Mouse (Mus musculus): ENCODE measurements around the gene Ncl. TPM values are rescaled to one million over a fixed set of nuclear protein-coding genes. Genes with fewer than 3 reads are reported as not detected.
A peak's percentile ranks its signal among the peaks of the same experiment; 100 is the strongest.
"Not testable (repeated sequence)": the region's sequence is repeated elsewhere in the genome, so short reads cannot be mapped to it uniquely, and the experiment has no call there.

Gene Ncl
- total and polyA plus RNA-seq, 2 experiments from 2014 or later, result 29.8 to 209 TPM

GRCm38 (mm10) chr1:86343087-86343645 is 16.0 kb downstream of the Ncl start:
- TF ChIP-seq CTCF (IDR thresholded peaks at IDR 0.05), result no peak
- H3K9me3 ChIP-seq (ENCODE audit: low read length), result no peaks in the 10 kb centered on the region
- no peak overlapping the region for H3K4me2 ChIP-seq (ENCODE audit: low read depth, low read length, poor library complexity, severe bottlenecking)
- peaks cover 3% of the 10 kb centered on the region; the same call in 1 of the 2 replicates for H3K36me3 ChIP-seq (ENCODE audit: insufficient read depth, low read length)
- H3K4me1 ChIP-seq (ENCODE audit: insufficient read depth, low read length), result no peaks in the 10 kb centered on the region
- no peak overlapping the region for H3K9ac ChIP-seq (replicated peaks; ENCODE audit: low read length, poor library complexity, severe bottlenecking)
- no peak overlapping the region for H3K27ac ChIP-seq (ENCODE audit: low read depth, low read length)
- 94% methylated on average over 1 of the region's 1 CpGs for WGBS
- no peak overlapping the region for H3K4me3 ChIP-seq (ENCODE audit: low read depth, low read length)
- H3K27me3 ChIP-seq (ENCODE audit: insufficient read depth, low read length), result no peaks in the 10 kb centered on the region
- ATAC-seq (ENCODE audit: low FRiP score) (no peak), DNase-seq (ENCODE audit: low spot score) (no peak)

GRCm38 (mm10) chr1:86342371-86342770 is 16.8 kb downstream of the Ncl start:
- Histone ChIP-seq H3K4me3 (ENCODE audit: low read depth, low read length) (no peak overlapping the region), H3K27me3 (ENCODE audit: insufficient read depth, low read length) (no peaks in the 10 kb centered on the region), H3K4me1 (ENCODE audit: insufficient read depth, low read length) (no peaks in the 10 kb centered on the region), H3K27ac (ENCODE audit: low read depth, low read length) (no peak overlapping the region), H3K4me2 (ENCODE audit: low read depth, low read length, poor library complexity, severe bottlenecking) (no peak overlapping the region), H3K9ac (replicated peaks; ENCODE audit: low read length, poor library complexity, severe bottlenecking) (no peak overlapping the region), H3K9me3 (ENCODE audit: low read length) (no peaks in the 10 kb centered on the region), H3K36me3 (ENCODE audit: insufficient read depth, low read length) (no peaks in the 10 kb centered on the region; the same call in 1 of the 2 replicates)
- DNase-seq (ENCODE audit: low spot score) (no peak), ATAC-seq (ENCODE audit: low FRiP score) (no peak)
- no peak for TF ChIP-seq CTCF (IDR thresholded peaks at IDR 0.05)
- 88% methylated on average over 2 of the region's 2 CpGs for WGBS

- H3K36me3 ChIP-seq (ENCODE audit: insufficient read depth, low read length); H3K27me3 ChIP-seq (ENCODE audit: insufficient read depth, low read length); H3K4me3 ChIP-seq (ENCODE audit: low read depth, low read length); H3K9ac ChIP-seq (replicated peaks; ENCODE audit: low read length, poor library complexity, severe bottlenecking); DNase-seq (ENCODE audit: low spot score); H3K27ac ChIP-seq (ENCODE audit: low read depth, low read length); H3K4me1 ChIP-seq (ENCODE audit: insufficient read depth, low read length); H3K4me2 ChIP-seq (ENCODE audit: low read depth, low read length, poor library complexity, severe bottlenecking); ATAC-seq (ENCODE audit: low FRiP score); H3K9me3 ChIP-seq (ENCODE audit: low read length): not testable (repeated sequence)
- 96% methylated on average over 2 of the region's 2 CpGs for WGBS
Observed at GRCm38 (mm10) chr1:86341096-86341495, 18.1 kb downstream of the Ncl start.

- Histone ChIP-seq H3K27ac (ENCODE audit: low read depth, low read length) (no peak overlapping the region), H3K4me1 (ENCODE audit: insufficient read depth, low read length) (no peaks in the 10 kb centered on the region), H3K4me2 (ENCODE audit: low read depth, low read length, poor library complexity, severe bottlenecking) (no peak overlapping the region), H3K9me3 (ENCODE audit: low read length) (no peaks in the 10 kb centered on the region), H3K4me3 (ENCODE audit: low read depth, low read length) (no peak overlapping the region), H3K36me3 (ENCODE audit: insufficient read depth, low read length) (no peaks in the 10 kb centered on the region), H3K9ac (replicated peaks; ENCODE audit: low read length, poor library complexity, severe bottlenecking) (no peak overlapping the region), H3K27me3 (ENCODE audit: insufficient read depth, low read length) (no peaks in the 10 kb centered on the region)
- ATAC-seq (ENCODE audit: low FRiP score) (peak; percentile 71), DNase-seq (ENCODE audit: low spot score) (peak; percentile 91)
- 24% methylated on average over 4 of the region's 4 CpGs for WGBS
- peak; percentile 95 for TF ChIP-seq CTCF (IDR thresholded peaks at IDR 0.05)
Observed at GRCm38 (mm10) chr1:86339156-86339812, 19.9 kb downstream of the Ncl start.

- no peaks in the 10 kb centered on the region for H3K4me1 ChIP-seq (ENCODE audit: insufficient read depth, low read length)
- TF ChIP-seq CTCF (IDR thresholded peaks at IDR 0.05), result no peak
- H3K27me3 ChIP-seq (ENCODE audit: insufficient read depth, low read length), result no peaks in the 10 kb centered on the region
- no peak overlapping the region for H3K4me3 ChIP-seq (ENCODE audit: low read depth, low read length)
- DNase-seq (ENCODE audit: low spot score) (no peak), ATAC-seq (ENCODE audit: low FRiP score) (peak; percentile 36; the same call in 1 of the 2 replicates)
- no peaks in the 10 kb centered on the region for H3K36me3 ChIP-seq (ENCODE audit: insufficient read depth, low read length)
- H3K9ac ChIP-seq (replicated peaks; ENCODE audit: low read length, poor library complexity, severe bottlenecking), result no peak overlapping the region
- H3K4me2 ChIP-seq (ENCODE audit: low read depth, low read length, poor library complexity, severe bottlenecking), result no peak overlapping the region
- 53% methylated on average over 2 of the region's 2 CpGs for WGBS
- no peaks in the 10 kb centered on the region for H3K9me3 ChIP-seq (ENCODE audit: low read length)
- 0 out of 2 replicates have a peak overlapping the region, but pooled peaks have one; percentile 26 for H3K27ac ChIP-seq (ENCODE audit: low read depth, low read length)
Observed at GRCm38 (mm10) chr1:86336330-86336729, 22.9 kb downstream of the Ncl start.

GRCm38 (mm10) chr1:86320822-86321413 is 38.3 kb downstream of the Ncl start:
- no peak overlapping the region for H3K4me3 ChIP-seq (ENCODE audit: low read depth, low read length)
- H3K9ac ChIP-seq (replicated peaks; ENCODE audit: low read length, poor library complexity, severe bottlenecking), result no peak overlapping the region
- no peak for TF ChIP-seq CTCF (IDR thresholded peaks at IDR 0.05)
- H3K4me1 ChIP-seq (ENCODE audit: insufficient read depth, low read length), result no peaks in the 10 kb centered on the region
- no peak overlapping the region for H3K27ac ChIP-seq (ENCODE audit: low read depth, low read length)
- no peak overlapping the region for H3K4me2 ChIP-seq (ENCODE audit: low read depth, low read length, poor library complexity, severe bottlenecking)
- H3K27me3 ChIP-seq (ENCODE audit: insufficient read depth, low read length), result no peaks in the 10 kb centered on the region
- no peaks in the 10 kb centered on the region for H3K36me3 ChIP-seq (ENCODE audit: insufficient read depth, low read length)
- 88% methylated on average over 6 of the region's 8 CpGs for WGBS
- ATAC-seq (ENCODE audit: low FRiP score) (no peak), DNase-seq (ENCODE audit: low spot score) (no peak)
- no peaks in the 10 kb centered on the region for H3K9me3 ChIP-seq (ENCODE audit: low read length)
